Mouse (Mus musculus): ENCODE data around the gene Tex12. TPM values are rescaled to one million over a fixed set of nuclear protein-coding genes. Genes with fewer than 3 reads are reported as not detected.
A peak's percentile ranks its signal among the peaks of the same experiment; 100 is the strongest.

The Tex12 gene
- polyA plus RNA-seq, 1 experiment: not detected

- 84% methylated on average over 4 of the region's 4 CpGs for WGBS
- H3K36me3 ChIP-seq (ENCODE audit: control insufficient read depth, insufficient read depth, low read length): peaks cover 5% of the 10 kb centered on the region
- no peak overlapping the region for H3K4me3 ChIP-seq (ENCODE audit: low read depth, low read length)
- TF ChIP-seq CTCF (IDR thresholded peaks at IDR 0.05; ENCODE audit: extremely low read depth, insufficient read length, insufficient replicate concordance, low read depth, low read length) (no peak), POLR2A (IDR thresholded peaks at IDR 0.05; ENCODE audit: low read depth, low read length) (no peak)
- no peak overlapping the region for H3K27ac ChIP-seq (ENCODE audit: insufficient read depth, low read depth, low read length)
- H3K27me3 ChIP-seq (ENCODE audit: control insufficient read depth, insufficient read depth, low read length): no peaks in the 10 kb centered on the region
- peaks cover 13% of the 10 kb centered on the region for H3K4me1 ChIP-seq (ENCODE audit: control insufficient read depth, insufficient read depth, insufficient read length, low read length)
Measured at GRCm38 (mm10) chr9:50580370-50580769, 19.2 kb upstream of the Tex12 start.

DNA sequence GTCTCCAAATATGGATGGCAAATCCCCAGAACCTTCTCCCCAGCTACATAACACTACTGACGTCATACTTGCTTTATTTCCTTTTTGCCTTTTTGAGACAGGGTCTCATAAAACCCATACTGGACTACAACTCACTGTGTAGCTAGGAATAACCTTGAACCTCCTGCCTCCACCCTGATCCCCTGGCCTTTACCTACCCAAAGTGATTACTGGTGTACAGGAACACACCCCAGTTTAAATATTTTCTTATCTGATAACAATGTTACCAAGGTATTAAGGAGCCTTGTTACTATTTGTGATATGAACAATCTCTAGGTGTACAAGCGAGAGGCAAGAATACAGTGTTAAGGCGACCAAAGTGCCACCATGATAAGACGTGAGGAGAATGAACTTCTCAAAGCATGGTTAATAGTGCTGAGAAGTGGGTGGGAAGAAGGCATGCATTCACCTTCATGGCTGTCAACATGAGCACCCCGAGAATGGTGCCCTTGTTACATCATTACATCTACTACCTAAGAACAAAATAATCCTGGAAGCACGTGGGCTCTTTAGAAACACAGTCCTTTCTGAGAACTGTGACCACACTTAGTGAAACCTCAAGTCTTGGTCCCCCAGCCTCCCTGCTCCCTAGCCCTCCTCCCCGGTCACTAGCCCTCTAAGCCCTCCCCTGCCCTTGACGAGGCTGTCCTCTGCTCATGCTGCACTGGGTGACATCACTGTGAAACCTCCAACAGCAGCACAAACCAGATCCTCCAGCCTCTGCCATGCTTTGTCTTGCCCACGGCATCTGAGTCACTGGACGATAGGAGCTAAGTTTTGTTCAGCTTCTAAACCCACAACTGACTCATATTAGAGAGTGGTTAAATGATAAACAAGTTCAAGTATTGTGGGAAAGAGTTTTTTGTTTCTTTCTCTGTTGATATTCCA is 8.7 kb upstream of the Tex12 start:
- no peak overlapping the region for H3K4me3 ChIP-seq (ENCODE audit: low read depth, low read length)
- peaks cover 5% of the 10 kb centered on the region; the same call in 1 of the 2 replicates for H3K36me3 ChIP-seq (ENCODE audit: control insufficient read depth, insufficient read depth, low read length)
- H3K4me1 ChIP-seq (ENCODE audit: control insufficient read depth, insufficient read depth, insufficient read length, low read length): peaks cover 7% of the 10 kb centered on the region
- peak overlapping the region; percentile 60 for H3K27ac ChIP-seq (ENCODE audit: insufficient read depth, low read depth, low read length)
- TF ChIP-seq CTCF (IDR thresholded peaks at IDR 0.05; ENCODE audit: extremely low read depth, insufficient read length, insufficient replicate concordance, low read depth, low read length): no peak
- TF ChIP-seq POLR2A (IDR thresholded peaks at IDR 0.05; ENCODE audit: low read depth, low read length): no peak
- WGBS: 46% methylated on average over 10 of the region's 10 CpGs
- no peaks in the 10 kb centered on the region for H3K27me3 ChIP-seq (ENCODE audit: control insufficient read depth, insufficient read depth, low read length)

- 89% methylated on average over 2 of the region's 2 CpGs for WGBS
- TF ChIP-seq CTCF (IDR thresholded peaks at IDR 0.05; ENCODE audit: extremely low read depth, insufficient read length, insufficient replicate concordance, low read depth, low read length) (no peak), POLR2A (IDR thresholded peaks at IDR 0.05; ENCODE audit: low read depth, low read length) (no peak)
- no peak overlapping the region for H3K4me3 ChIP-seq (ENCODE audit: low read depth, low read length)
- H3K27me3 ChIP-seq (ENCODE audit: control insufficient read depth, insufficient read depth, low read length): no peaks in the 10 kb centered on the region
- peaks cover 3% of the 10 kb centered on the region; the same call in 1 of the 2 replicates for H3K36me3 ChIP-seq (ENCODE audit: control insufficient read depth, insufficient read depth, low read length)
- H3K4me1 ChIP-seq (ENCODE audit: control insufficient read depth, insufficient read depth, insufficient read length, low read length): peaks cover 5% of the 10 kb centered on the region
- no peak overlapping the region for H3K27ac ChIP-seq (ENCODE audit: insufficient read depth, low read depth, low read length)
Measured at GRCm38 (mm10) chr9:50567881-50568280, 6.8 kb upstream of the Tex12 start.

DNA sequence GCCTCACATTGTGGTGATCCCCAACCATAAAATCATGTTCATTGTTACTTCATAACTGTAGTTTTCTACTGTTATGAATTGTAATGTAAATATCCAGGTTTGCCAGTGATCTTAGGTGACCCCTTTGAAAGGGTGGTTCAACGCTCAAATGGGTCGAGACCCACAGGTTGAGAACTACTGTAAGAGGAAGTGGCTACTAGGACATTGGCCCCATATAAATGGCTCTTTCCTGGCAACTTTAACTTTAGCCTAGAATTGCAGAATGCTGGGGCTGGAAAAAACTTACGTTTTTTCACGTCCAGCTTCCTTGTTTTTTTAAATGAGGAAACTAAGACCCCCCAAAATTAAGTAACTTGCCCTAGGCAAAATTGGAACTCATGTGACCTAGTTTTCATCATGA is 6.2 kb upstream of the Tex12 start:
- Histone ChIP-seq H3K4me3 (ENCODE audit: low read depth, low read length) (no peak overlapping the region), H3K4me1 (ENCODE audit: control insufficient read depth, insufficient read depth, insufficient read length, low read length) (peaks cover 5% of the 10 kb centered on the region), H3K36me3 (ENCODE audit: control insufficient read depth, insufficient read depth, low read length) (peaks cover 3% of the 10 kb centered on the region; the same call in 1 of the 2 replicates), H3K27ac (ENCODE audit: insufficient read depth, low read depth, low read length) (no peak overlapping the region), H3K27me3 (ENCODE audit: control insufficient read depth, insufficient read depth, low read length) (no peaks in the 10 kb centered on the region)
- 86% methylated on average over 4 of the region's 4 CpGs for WGBS
- TF ChIP-seq CTCF (IDR thresholded peaks at IDR 0.05; ENCODE audit: extremely low read depth, insufficient read length, insufficient replicate concordance, low read depth, low read length) (no peak), POLR2A (IDR thresholded peaks at IDR 0.05; ENCODE audit: low read depth, low read length) (no peak)

DNA sequence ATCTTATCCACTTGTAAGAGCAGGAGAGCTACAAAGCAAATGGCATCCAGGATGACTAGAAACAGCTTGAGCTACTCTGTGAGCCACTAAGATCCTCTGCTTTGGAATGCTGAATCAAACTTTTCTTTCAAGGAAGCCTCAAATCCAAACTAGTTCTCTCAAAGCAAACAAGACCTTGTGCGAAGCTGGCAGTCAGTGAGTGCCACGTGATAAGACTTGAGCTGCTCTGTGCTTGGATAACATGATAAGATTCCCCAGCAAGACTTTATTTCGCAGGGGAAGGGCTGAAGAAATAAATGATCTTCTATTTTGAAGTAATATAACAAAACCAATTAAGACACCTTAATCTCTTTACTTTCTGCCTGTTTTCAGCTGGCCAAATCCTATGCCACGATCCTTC is 4.8 kb upstream of the Tex12 start:
- Histone ChIP-seq H3K4me1 (ENCODE audit: control insufficient read depth, insufficient read depth, insufficient read length, low read length) (peaks cover 11% of the 10 kb centered on the region), H3K4me3 (ENCODE audit: low read depth, low read length) (no peak overlapping the region), H3K27me3 (ENCODE audit: control insufficient read depth, insufficient read depth, low read length) (no peaks in the 10 kb centered on the region), H3K36me3 (ENCODE audit: control insufficient read depth, insufficient read depth, low read length) (peaks cover 3% of the 10 kb centered on the region; the same call in 1 of the 2 replicates), H3K27ac (ENCODE audit: insufficient read depth, low read depth, low read length) (peak overlapping the region; percentile 38; the same call in 1 of the 2 replicates)
- WGBS: 26% methylated on average over 4 of the region's 4 CpGs
- TF ChIP-seq CTCF (IDR thresholded peaks at IDR 0.05; ENCODE audit: extremely low read depth, insufficient read length, insufficient replicate concordance, low read depth, low read length): no peak
- no peak for TF ChIP-seq POLR2A (IDR thresholded peaks at IDR 0.05; ENCODE audit: low read depth, low read length)

DNA sequence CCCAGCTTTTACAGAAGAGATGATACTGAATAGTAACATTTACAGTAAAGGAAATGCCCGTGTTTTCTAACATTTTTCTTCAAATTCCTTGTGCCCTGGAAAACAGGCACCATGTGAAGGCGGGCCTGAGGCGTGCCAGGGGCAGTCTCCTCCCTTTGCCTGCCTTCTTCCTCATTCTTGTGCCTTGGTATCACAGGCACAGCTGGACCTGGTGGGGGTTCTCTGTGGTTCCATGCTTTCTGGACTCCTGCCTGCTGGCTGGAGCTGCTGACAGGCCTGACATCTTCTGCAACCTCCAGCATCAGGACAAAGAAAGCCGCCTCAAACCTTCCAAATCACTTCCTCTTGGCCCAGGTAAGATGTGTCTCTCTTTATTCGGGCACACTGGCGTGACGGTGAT is 4.0 kb upstream of the Tex12 start:
- Histone ChIP-seq H3K36me3 (ENCODE audit: control insufficient read depth, insufficient read depth, low read length) (no peaks in the 10 kb centered on the region), H3K27ac (ENCODE audit: insufficient read depth, low read depth, low read length) (peak overlapping the region; percentile 27; the same call in 1 of the 2 replicates), H3K4me1 (ENCODE audit: control insufficient read depth, insufficient read depth, insufficient read length, low read length) (peaks cover 11% of the 10 kb centered on the region), H3K4me3 (ENCODE audit: low read depth, low read length) (peak overlapping the region; percentile 57), H3K27me3 (ENCODE audit: control insufficient read depth, insufficient read depth, low read length) (no peaks in the 10 kb centered on the region)
- WGBS: 33% methylated on average over 7 of the region's 7 CpGs
- no peak for TF ChIP-seq CTCF (IDR thresholded peaks at IDR 0.05; ENCODE audit: extremely low read depth, insufficient read length, insufficient replicate concordance, low read depth, low read length)
- TF ChIP-seq POLR2A (IDR thresholded peaks at IDR 0.05; ENCODE audit: low read depth, low read length): no peak

- H3K4me3 ChIP-seq (ENCODE audit: low read depth, low read length): no peak overlapping the region
- H3K4me1 ChIP-seq (ENCODE audit: control insufficient read depth, insufficient read depth, insufficient read length, low read length): peaks cover 7% of the 10 kb centered on the region
- no peaks in the 10 kb centered on the region for H3K36me3 ChIP-seq (ENCODE audit: control insufficient read depth, insufficient read depth, low read length)
- WGBS: 27% methylated on average over 2 of the region's 2 CpGs
- no peaks in the 10 kb centered on the region for H3K27me3 ChIP-seq (ENCODE audit: control insufficient read depth, insufficient read depth, low read length)
- no peak for TF ChIP-seq POLR2A (IDR thresholded peaks at IDR 0.05; ENCODE audit: low read depth, low read length)
- TF ChIP-seq CTCF (IDR thresholded peaks at IDR 0.05; ENCODE audit: extremely low read depth, insufficient read length, insufficient replicate concordance, low read depth, low read length): no peak
- no peak overlapping the region for H3K27ac ChIP-seq (ENCODE audit: insufficient read depth, low read depth, low read length)
Measured at GRCm38 (mm10) chr9:50561918-50562360, 814 bp upstream of the Tex12 start.

Data from small intestine, adult 2 months (tissue).